ENCODE assay signal across 26 mouse cellular contexts in genomic region chr11:75578609-75579008, GRCm38 (mm10). TPM values are rescaled to one million over a fixed set of nuclear protein-coding genes. Genes with fewer than 3 reads are reported as not detected.
DNase-seq lines count a peak whose midpoint lies in the region; ATAC-seq and TF ChIP-seq lines count a peak whose summit lies in the region.
"Had no signal": no experiment of that assay in that cellular context is flagged by ENCODE, and none has a peak within 500 bp of the region (broad histone marks: within the 10 kb centered on the region; RNA-seq: fewer than 3 reads in every experiment).

No protein-coding gene starts in this region.

- WGBS in hindbrain, embryonic 10.5 days = 81% methylated on average over 5 of the region's 5 CpGs
- whole genome bisulfite sequencing in hindbrain, postnatal 0 days = 81% methylated on average over 5 of the region's 5 CpGs
- WGBS in lung, adult 2 months = 84% methylated on average over 5 of the region's 5 CpGs

- no peak overlapping the region for H3K9ac ChIP-seq in hindbrain, postnatal 0 days (replicated peaks; ENCODE audit: low read length)
- H3K9ac ChIP-seq: embryonic facial prominence, embryonic 12.5 days; forebrain, embryonic 12.5 days had no signal

- no peak overlapping the region for H3K4me3 ChIP-seq in hindbrain, embryonic 10.5 days
- no peak overlapping the region for H3K4me3 ChIP-seq in hindbrain, postnatal 0 days (ENCODE audit: low read length)
- no peak overlapping the region for H3K4me3 ChIP-seq in lung, adult 2 months (replicated peaks; ENCODE audit: extremely low read depth, low read depth, low read length)
- H3K4me3 ChIP-seq: embryonic facial prominence, embryonic 10.5 days; embryonic facial prominence, embryonic 12.5 days; erythroblast, embryonic 14.5 days; forebrain, embryonic 10.5 days; forebrain, embryonic 12.5 days had no signal

- TF ChIP-seq POLR2A in lung, adult 2 months (IDR thresholded peaks at IDR 0.05; ENCODE audit: borderline replicate concordance, extremely low read depth, low read depth, low read length) = no peak

- H3K4me2 ChIP-seq in hindbrain, postnatal 0 days (ENCODE audit: low read depth, low read length) = no peak overlapping the region
- H3K4me2 ChIP-seq: embryonic facial prominence, embryonic 12.5 days; forebrain, embryonic 12.5 days had no signal

- no peak for TF ChIP-seq CTCF in hindbrain, postnatal 0 days (IDR thresholded peaks at IDR 0.05; ENCODE audit: low read depth)
- no peak for TF ChIP-seq CTCF in lung, adult 2 months (IDR thresholded peaks at IDR 0.05; ENCODE audit: insufficient read depth, low read length)

- H3K4me1 ChIP-seq in hindbrain, embryonic 10.5 days (replicated peaks) = no peaks in the 10 kb centered on the region
- no peaks in the 10 kb centered on the region for H3K4me1 ChIP-seq in hindbrain, postnatal 0 days (ENCODE audit: insufficient read depth, low read length)
- no peaks in the 10 kb centered on the region for H3K4me1 ChIP-seq in lung, adult 2 months (ENCODE audit: control insufficient read depth, insufficient read depth, low read length)
- H3K4me1 ChIP-seq: embryonic facial prominence, embryonic 12.5 days; forebrain, embryonic 10.5 days; forebrain, embryonic 12.5 days had no signal

- no peaks in the 10 kb centered on the region for H3K36me3 ChIP-seq in hindbrain, embryonic 10.5 days
- no peaks in the 10 kb centered on the region for H3K36me3 ChIP-seq in hindbrain, postnatal 0 days (ENCODE audit: insufficient read depth, low read length)
- H3K36me3 ChIP-seq: embryonic facial prominence, embryonic 10.5 days; embryonic facial prominence, embryonic 12.5 days; forebrain, embryonic 10.5 days; forebrain, embryonic 12.5 days; G1E had no signal

- 0 out of 2 replicates have a peak overlapping the region, but pooled peaks have one; percentile 29 for H3K27ac ChIP-seq in hindbrain, embryonic 10.5 days
- no peak overlapping the region for H3K27ac ChIP-seq in hindbrain, postnatal 0 days
- H3K27ac ChIP-seq: embryonic facial prominence, embryonic 10.5 days; embryonic facial prominence, embryonic 12.5 days; forebrain, embryonic 10.5 days; forebrain, embryonic 12.5 days had no signal

- no peak for ATAC-seq in hindbrain, postnatal 0 days
- ATAC-seq in erythroblast, adult 5-6 weeks (replicated peaks; ENCODE audit: low FRiP score, poor library complexity, severe bottlenecking) = 0 out of 2 replicates have a peak, but pooled peaks have one; percentile 19
- ATAC-seq: activated CD4-positive, CD25-positive, alpha-beta regulatory T cell, adult 4 months; CD4-positive, CD25-positive, alpha-beta regulatory T cell, adult 4 months; forebrain, embryonic 14.5 days; Patski had no signal

- H3K27me3 ChIP-seq in hindbrain, embryonic 10.5 days (ENCODE audit: insufficient read depth, poor library complexity, severe bottlenecking) = no peaks in the 10 kb centered on the region
- no peaks in the 10 kb centered on the region for H3K27me3 ChIP-seq in hindbrain, postnatal 0 days (ENCODE audit: insufficient read depth, low read length)
- H3K27me3 ChIP-seq: CH12.LX; embryonic facial prominence, embryonic 12.5 days; Patski had no signal

- DNase-seq in gastrocnemius, adult 18-20 months (ENCODE audit: low spot score) = peak; percentile 67
- no peak for DNase-seq in gastrocnemius, postnatal 36 days
- DNase-seq in gastrocnemius, postnatal 25 days = peak; percentile 56
- DNase-seq in gastrocnemius, postnatal 14 days = no peak
- no peak for DNase-seq in hindbrain, embryonic 10.5 days (ENCODE audit: low spot score)
- no peak for DNase-seq in hindbrain, postnatal 0 days (ENCODE audit: low spot score)
- DNase-seq in lung, adult 2 months = no peak
- DNase-seq: adrenal gland, adult 8-10 months; adrenal gland, postnatal 14 days; adrenal gland, postnatal 36 days; B cell, adult 2 months; cerebellum, adult 11-12 months; cerebellum, postnatal 10 days; cerebellum, postnatal 25 days had no signal

- intact Hi-C loops in gastrocnemius, postnatal 36 days (cut with DNase I) = no loop called here
- intact Hi-C loops in gastrocnemius, postnatal 14 days (cut with DNase I; ENCODE audit: low total_unique reads) = no loop called here

- H3K9me3 ChIP-seq in hindbrain, embryonic 10.5 days = no peaks in the 10 kb centered on the region
- no peaks in the 10 kb centered on the region for H3K9me3 ChIP-seq in hindbrain, postnatal 0 days (ENCODE audit: low read length)
- H3K9me3 ChIP-seq: embryonic facial prominence, embryonic 10.5 days; embryonic facial prominence, embryonic 12.5 days; forebrain, embryonic 10.5 days; forebrain, embryonic 12.5 days; G1E had no signal

RNA-seq across cellular contexts. Expression of gene Pitpna, which starts 9.3 kb away (rescaled TPM):
- 100 to 1,000 TPM; 168 to 172 TPM for total RNA-seq in gastrocnemius, adult 18-20 months (2021)
- total RNA-seq in gastrocnemius, postnatal 36 days (2021) = 100 to 1,000 TPM; 186 to 223 TPM
- total RNA-seq in gastrocnemius, postnatal 25 days (2021) = 100 to 1,000 TPM; 123 to 168 TPM
- 100 to 1,000 TPM; 176 to 185 TPM for total RNA-seq in gastrocnemius, postnatal 14 days (2021)
- 68.8 and 80.6 TPM in 2 replicates for polyA plus RNA-seq in hindbrain, embryonic 10.5 days (2016; fragmentation: Nextera tagmentation; extraction: Ambion mirVana)
- 90.7 and 91.4 TPM in 2 replicates for total RNA-seq in hindbrain, postnatal 0 days (2014; rRNA removed)
- polyA plus RNA-seq in hindbrain, postnatal 0 days (2015; fragmentation: Nextera tagmentation; extraction: Ambion mirVana) = 95.9 and 109 TPM in 2 replicates
- 44.7 and 47.5 TPM in 2 replicates for total RNA-seq in erythroblast, adult 5-6 weeks (2015; ENCODE audit: low replicate concordance)
- total RNA-seq in erythroblast, adult 5-6 weeks (2017; ENCODE audit: low replicate concordance) = 16.2 and 22.4 TPM in 2 replicates
- 56.1 and 70.4 TPM in 2 replicates for polyA plus RNA-seq in lung, adult 2 months (2012; rRNA removed)

RNA-seq across cellular contexts. Expression of gene Slc43a2, which starts 47.1 kb away (rescaled TPM):
- 10 to 100 TPM; 24.0 to 32.2 TPM for total RNA-seq in gastrocnemius, adult 18-20 months (2021)
- total RNA-seq in gastrocnemius, postnatal 36 days (2021) = 10 to 100 TPM; 17.6 to 26.9 TPM
- 10 to 100 TPM; 23.5 to 26.8 TPM for total RNA-seq in gastrocnemius, postnatal 25 days (2021)
- total RNA-seq in gastrocnemius, postnatal 14 days (2021) = 10 to 100 TPM; 25.3 to 30.8 TPM
- 5.2 and 7.1 TPM in 2 replicates for polyA plus RNA-seq in hindbrain, embryonic 10.5 days (2016; fragmentation: Nextera tagmentation; extraction: Ambion mirVana)
- total RNA-seq in hindbrain, postnatal 0 days (2014; rRNA removed) = 31.3 and 36.2 TPM in 2 replicates
- 17.2 and 17.8 TPM in 2 replicates for polyA plus RNA-seq in hindbrain, postnatal 0 days (2015; fragmentation: Nextera tagmentation; extraction: Ambion mirVana)
- total RNA-seq in erythroblast, adult 5-6 weeks (2015; ENCODE audit: low replicate concordance) = 6.7 and 11.9 TPM in 2 replicates
- 9.1 and 14.9 TPM in 2 replicates for total RNA-seq in erythroblast, adult 5-6 weeks (2017; ENCODE audit: low replicate concordance)
- 68.2 and 78.7 TPM in 2 replicates for polyA plus RNA-seq in lung, adult 2 months (2012; rRNA removed)

RNA-seq across cellular contexts. Expression of gene Inpp5k, which starts 52.2 kb away (rescaled TPM):
- total RNA-seq in gastrocnemius, adult 18-20 months (2021) = 10 to 100 TPM; 24.6 to 25.0 TPM
- 10 to 100 TPM; 20.4 to 24.0 TPM for total RNA-seq in gastrocnemius, postnatal 36 days (2021)
- total RNA-seq in gastrocnemius, postnatal 25 days (2021) = 10 to 100 TPM; 19.0 to 19.8 TPM
- total RNA-seq in gastrocnemius, postnatal 14 days (2021) = 10 to 100 TPM; 17.0 to 23.0 TPM
- polyA plus RNA-seq in hindbrain, embryonic 10.5 days (2016; fragmentation: Nextera tagmentation; extraction: Ambion mirVana) = 20.6 and 24.9 TPM in 2 replicates
- total RNA-seq in hindbrain, postnatal 0 days (2014; rRNA removed) = 52.1 and 53.2 TPM in 2 replicates
- 38.8 and 43.9 TPM in 2 replicates for polyA plus RNA-seq in hindbrain, postnatal 0 days (2015; fragmentation: Nextera tagmentation; extraction: Ambion mirVana)
- total RNA-seq in erythroblast, adult 5-6 weeks (2015; ENCODE audit: low replicate concordance) = 67.3 and 73.2 TPM in 2 replicates
- total RNA-seq in erythroblast, adult 5-6 weeks (2017; ENCODE audit: low replicate concordance) = 50.7 and 78.4 TPM in 2 replicates
- 96.6 and 130 TPM in 2 replicates for polyA plus RNA-seq in lung, adult 2 months (2012; rRNA removed)

Comparison
In these comparisons a context has a peak if more than half of its experiments do, and no peak if none do; other contexts are left out.
1. DNase-seq: peak in gastrocnemius, adult 18-20 months (single experiment) and gastrocnemius, postnatal 25 days (single experiment); none in gastrocnemius, postnatal 36 days (0 of 2), gastrocnemius, postnatal 14 days (single experiment), hindbrain, embryonic 10.5 days (single experiment), hindbrain, postnatal 0 days (single experiment) and lung, adult 2 months (single experiment).